Mouse (Mus musculus): ENCODE measurements around the gene Lrrc46. TPM values are rescaled to one million over a fixed set of nuclear protein-coding genes. Genes with fewer than 3 reads are reported as not detected.

The Lrrc46 gene
- total RNA-seq, 2 experiments from 2014 or later = 0.74 to 0.86 TPM

DNA sequence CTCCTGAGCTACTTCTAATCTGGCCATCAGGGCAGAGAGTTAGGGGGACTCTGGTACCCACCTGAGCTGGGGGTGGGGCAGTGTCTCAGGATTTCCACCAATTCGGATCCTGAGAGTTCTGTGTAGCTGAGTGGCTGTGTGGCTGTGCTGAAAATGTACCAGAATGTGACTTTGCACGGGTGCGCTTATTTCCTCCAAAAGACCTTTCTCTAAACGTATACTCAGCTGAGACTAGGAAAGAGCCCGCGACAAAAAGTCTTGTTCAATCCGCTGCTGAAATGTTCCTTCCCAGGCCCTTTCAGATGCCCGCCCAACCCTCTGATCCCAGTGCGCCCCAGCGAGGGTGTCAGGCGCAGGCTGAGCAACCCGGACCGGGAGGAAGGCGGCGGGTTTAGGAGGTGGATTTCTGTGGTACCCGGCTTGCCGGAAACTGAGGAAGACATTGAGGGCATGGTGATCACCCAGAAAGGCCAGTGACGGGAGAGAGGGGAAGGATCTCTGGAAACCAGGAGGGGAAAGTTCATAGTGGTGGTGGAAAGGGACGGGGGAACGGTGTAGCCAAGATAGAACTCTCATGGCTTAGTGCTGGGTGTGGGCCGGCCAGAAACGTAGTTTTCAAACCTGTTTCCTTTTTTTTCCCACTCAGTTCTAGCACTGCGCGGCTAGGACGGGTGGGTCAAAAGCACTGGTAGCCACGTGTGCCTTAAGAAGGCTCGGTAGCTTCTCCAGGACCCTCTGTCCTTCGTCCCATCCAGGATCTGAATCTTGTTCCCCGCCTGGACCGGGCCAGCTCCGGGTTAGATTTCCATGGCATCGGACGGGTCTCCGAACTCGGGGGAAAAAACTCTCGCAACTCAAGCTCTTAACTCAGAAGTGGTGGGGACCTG, 23.3 kb downstream of the Lrrc46 start:
- no peak for DNase-seq (ENCODE audit: low spot score in 2 of 2)

DNA sequence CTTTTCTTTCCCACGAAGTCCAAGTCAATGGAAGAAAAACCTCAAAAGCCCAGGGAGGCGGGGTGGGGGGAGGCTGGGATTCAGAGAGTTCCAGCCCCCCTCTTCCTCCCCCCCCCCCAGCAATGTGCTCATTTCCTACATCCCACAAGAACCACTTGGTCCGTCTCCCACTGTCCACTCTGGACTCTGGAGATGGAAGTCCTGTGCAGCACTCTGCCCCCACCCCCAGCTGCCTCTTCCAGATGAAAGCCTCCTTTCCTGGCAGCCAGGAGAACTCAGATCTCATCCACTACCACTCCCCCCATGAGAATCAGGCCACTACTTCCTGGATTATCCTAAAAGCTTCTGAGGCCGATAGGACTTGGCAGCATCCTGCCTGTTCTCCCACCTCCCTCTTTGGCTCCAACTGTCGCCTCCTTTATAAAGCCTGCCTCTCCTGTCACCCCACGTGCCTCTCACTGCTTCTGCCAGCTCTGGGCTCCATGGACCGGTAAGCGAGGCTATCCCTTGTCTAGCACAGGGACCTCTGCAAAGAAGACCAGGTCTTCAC, 28.0 kb downstream of the Lrrc46 start, which contains the start of gene Sp6:
TSS of gene Sp6 (plus strand) at position 274 of the 550 bp plus-strand sequence.
- no peak for DNase-seq (ENCODE audit: low spot score in 2 of 2)

DNA sequence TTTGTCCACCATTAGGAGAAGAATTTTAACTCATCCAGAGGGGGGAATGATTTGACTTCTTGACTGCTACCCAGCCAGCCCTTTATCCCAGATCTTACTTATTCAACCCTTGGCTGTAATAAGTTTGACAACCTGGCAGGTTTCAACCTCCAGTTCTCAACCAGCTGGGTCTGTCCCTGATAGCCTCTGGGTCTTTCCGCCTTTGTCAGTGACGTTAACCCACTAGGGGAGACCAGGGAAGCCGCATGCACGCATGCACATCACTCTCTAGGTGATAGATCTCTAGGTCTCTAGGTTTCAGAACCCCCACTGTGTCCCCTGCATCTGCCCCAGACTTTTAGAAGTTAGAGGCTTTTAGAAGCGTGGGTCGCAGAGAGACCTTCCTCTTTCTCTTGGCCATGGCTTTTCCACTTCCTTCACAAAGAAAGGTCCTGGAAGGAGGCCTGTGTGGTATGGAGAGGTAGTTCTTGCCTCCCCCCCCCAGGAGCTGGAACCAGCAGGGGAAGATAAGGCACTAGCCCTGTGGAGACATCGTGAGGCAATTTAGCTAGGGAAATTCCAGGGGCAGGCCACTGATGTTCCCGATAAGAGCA, 31.9 kb downstream of the Lrrc46 start:
- DNase-seq (ENCODE audit: low spot score in 2 of 2) = no peak

DNA sequence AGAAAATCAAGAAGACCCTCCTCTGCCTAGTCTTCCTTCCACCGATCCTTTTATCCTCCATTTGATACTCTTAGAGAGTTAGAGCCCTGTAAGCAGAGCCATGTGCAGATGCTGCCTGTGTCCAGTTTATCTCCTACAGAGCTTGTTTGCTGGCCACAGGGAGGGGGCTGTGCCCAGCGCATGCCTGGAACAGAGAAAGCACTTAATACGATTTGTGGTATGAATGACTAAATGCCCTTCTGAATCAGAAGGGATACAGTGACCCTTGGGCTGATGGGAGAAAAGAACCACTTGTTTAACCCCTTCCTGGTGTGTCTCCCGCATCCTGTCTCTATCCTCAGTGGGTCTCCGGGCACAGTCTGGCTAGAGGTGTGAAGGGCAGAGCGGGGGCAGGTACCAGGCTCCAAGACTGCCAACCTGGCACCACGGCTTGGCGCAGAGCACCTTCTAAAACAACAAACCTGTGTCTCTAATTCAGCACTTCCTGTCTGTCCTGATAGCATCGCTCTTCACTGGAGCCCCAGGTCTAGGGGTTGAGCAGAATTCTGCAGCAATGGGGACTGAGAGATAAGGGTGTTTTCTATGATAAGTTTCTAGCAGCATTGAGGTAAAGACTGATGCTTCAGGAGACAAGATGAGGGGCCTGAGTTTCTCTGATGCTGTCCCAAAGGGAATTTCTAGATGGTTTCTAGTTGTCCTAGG, 34.0 kb downstream of the Lrrc46 start:
- DNase-seq (ENCODE audit: low spot score in 2 of 2) = no peak

DNA sequence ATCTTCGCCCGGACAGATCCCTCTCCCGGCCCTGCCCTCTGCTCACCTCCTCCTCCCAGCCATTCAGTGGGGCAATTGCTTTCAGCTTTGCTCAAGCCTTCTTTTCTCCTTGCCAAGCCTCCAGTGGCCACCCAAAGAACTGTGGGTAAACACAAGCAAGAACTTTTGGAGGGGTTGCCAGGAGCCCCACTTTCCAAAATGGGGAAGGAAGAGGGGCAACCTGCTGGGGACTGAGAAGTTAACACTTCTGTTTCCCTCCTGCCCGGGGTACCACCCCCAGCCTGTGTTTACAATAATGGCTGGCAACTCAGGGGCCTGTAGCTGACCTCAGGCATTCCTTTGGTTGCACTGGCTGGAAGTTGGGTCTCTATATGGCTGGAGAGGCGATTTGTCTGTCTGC, 38.0 kb downstream of the Lrrc46 start:
- DNase-seq (ENCODE audit: low spot score in 2 of 2) = no peak

DNA sequence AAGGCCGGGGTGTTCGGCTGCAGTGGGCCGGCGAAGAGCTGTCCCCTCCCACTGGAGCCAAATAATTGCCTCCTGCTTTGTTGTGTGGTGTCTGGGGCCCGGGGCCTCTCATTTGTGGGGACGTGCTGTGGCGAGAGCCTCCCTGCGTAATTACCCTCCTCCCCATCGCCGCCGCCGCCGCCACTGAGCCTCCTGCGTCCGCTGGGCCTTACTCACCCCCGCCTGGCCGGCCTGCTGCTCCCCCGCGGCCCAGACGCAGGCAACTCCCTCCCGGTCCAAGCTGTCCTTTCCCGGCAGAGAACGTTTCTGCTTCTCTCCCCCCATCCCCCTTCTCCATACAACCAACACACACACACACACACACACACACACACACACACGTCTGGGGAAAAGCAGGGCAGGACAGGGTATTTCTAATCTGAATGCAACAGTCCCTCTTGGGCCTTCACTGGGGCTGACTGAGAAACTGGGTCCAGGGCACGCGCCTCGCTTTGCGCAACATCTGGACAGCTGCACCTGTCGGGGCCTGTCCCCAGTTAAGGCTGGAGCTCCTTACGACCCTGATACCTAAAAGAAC, 43.7 kb downstream of the Lrrc46 start:
- no peak for DNase-seq (ENCODE audit: low spot score in 2 of 2)

DNA sequence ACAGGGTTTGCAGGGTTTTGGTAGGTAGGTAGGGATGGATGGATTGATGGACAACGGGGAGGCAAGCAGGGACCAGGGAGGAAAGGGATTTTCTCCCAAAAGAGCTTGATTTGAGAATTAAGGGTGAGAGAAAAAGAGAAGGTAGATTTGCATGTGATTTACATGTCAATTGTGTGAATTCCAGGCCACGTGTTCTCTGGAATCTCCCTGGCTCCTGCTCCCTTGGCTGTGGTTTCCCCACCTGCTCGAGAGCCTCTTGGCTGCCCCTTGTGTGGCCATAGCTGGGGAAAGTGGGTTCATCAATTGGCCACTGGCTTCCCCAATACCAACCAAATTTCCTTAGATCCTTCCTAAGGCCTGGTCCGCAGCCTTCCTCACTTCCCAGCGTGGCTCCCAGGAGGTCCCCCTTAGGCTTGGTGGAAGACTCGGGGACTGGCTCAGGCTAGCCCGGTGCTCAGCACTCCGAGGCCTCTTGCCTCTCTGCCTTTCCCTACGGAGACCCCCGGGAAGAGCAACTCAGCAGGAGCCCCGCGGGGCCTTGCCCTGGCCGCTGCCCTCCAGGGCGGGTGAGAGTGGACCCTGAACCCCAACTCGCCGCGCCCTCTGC, 44.3 kb downstream of the Lrrc46 start:
- no peak for DNase-seq (ENCODE audit: low spot score in 2 of 2)

DNA sequence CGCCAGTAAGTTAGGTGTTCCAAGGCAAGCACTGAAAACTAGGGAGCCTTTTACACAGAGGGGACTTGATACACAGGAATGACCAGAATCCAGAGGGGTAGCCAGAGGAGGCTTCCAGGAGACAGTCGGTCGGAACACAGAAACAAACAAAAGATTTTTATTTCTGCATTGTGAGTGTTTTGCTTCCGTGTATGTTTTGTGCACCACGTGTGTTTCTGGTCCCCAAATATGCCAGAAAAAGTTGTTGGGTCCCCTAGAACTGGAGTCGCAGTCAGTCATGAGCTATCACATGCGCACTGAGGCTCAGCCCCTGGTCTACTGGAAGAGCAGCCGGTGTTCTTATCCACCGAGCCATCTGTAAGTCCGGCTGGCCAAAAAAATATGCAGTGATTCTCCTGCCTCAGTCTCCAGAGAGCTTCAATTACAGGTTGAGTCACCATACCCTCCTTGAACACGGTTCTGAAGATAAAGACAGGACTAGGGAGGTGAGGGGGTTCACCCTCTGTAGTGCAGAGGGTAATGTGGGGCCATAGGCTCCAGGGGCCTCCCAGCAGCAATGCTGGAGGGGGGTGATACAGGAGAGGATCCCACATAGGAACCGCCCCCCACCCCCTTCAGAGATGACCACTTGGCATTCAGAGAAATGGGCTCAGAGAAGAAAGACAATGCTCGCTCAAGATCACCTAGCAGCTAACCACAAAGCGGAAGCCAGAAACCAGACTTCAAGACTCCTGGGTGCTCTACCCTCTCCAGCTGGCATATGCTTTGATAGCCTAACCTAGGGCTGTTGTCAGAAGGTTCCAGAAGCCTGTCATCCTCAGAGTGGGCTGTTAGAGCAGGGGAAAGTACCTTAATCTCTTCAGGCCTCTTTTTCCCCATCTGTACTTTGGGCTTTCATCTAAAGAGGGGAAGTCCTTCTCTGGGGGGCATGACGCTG, 45.1 kb downstream of the Lrrc46 start:
- no peak for DNase-seq (ENCODE audit: low spot score in 2 of 2)

DNA sequence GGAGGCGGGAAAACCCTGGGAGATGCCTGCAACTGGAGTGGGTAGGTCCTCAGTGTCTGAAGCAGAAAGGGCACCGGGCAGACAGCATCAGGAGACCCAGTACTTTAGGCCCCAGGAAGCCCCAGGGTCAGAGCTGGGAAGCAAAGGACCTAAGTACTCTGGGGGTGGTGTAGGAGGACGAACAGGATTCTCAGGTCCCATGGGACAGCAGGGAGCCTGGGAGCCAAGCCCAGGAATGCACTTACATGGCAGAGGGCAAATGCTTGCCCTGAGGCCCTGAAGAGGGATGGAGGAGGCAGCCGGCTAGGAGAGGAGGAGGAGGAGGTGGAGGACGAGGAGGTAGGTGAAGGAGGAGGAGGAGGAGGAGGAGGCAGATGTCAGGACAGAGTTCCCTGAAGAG, 46.2 kb downstream of the Lrrc46 start:
- DNase-seq (ENCODE audit: low spot score in 2 of 2) = no peak

DNA sequence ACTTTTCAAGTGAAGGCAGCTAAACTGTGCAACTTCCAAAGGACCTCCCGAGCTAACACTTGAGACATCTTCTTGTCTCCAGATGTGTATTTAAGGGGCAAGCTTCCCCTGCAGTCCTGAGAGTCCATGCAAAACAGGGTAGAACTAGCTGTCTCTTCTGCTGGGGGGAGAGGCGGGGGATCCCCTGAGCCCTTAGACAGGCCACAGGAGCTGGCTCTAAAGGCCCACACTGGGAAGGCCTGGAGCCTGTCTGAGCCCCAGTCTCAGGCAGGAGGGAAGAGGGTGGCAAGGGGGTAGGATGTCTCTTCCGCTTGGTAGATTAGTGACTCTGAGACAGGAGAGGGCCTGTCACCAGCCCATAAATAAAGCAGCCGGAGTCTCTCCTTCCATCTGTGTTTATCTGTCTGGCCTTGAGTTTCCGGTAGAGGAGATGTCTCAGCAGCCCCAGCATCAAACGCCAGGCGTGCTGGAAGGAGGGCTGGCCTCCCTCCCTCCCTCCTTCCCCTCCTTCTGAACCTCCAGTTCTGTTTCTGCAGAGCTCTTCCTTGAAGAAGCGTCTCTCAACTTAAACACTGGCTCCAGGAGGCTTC, 48.4 kb downstream of the Lrrc46 start:
- DNase-seq (ENCODE audit: low spot score in 2 of 2) = no peak

DNA sequence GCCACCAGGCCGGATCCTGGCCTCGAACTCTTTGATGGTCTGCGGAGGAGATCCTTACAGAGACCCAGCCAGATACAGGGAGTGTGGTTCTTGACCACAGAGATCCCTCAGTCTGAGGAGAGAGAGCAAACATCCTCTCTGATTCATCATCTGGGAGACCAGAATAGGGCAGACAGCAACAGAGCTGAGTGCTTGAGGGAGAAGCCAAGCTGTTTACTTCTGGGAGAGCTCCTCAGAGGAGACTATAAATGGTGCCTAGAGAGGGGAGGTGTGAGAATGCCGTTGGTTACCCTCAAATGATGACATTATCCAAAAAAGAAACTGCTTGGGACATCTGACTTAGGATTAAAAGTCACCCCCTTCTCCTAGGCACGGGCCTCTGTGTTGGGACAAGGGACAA, 49.7 kb downstream of the Lrrc46 start:
- DNase-seq (ENCODE audit: low spot score in 2 of 2) = no peak

DNA sequence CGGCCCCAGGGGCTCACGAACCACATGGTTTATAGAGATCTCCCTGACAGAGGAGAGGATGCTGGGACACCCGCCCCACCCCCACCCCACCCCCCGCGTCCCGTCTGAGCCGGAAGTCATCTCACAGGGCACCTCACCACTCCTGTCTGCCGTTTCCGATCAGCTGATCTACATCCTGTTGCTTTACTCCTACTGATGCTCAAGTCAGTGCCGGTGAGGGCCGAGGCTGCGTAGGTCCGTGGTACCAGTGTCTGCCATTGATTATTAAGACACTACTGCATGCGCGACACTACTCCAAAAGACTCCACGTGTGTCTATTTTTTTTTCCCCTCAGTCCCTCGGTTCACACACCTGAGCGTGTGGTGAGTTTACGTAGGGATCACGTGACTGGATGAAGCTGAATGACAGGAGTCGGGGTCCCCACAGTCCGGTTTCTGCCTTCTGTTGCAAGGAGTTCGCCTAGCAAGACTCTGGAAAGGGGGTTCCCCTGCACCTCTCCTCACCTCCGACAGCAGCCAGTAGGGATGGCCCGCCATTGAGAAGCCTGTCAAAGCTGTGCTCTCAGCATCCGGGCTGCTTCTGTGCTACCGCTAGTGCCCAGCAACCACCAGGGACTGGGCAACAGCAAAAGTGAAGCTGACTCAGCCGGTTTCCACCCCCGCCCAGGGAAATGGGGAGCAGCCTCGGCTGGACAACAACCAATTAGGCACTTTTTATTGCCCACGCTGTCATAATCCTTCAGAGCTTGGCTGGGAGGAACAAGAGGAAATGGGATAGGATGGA, 53.1 kb downstream of the Lrrc46 start:
- no peak for DNase-seq (ENCODE audit: low spot score in 2 of 2)

DNA sequence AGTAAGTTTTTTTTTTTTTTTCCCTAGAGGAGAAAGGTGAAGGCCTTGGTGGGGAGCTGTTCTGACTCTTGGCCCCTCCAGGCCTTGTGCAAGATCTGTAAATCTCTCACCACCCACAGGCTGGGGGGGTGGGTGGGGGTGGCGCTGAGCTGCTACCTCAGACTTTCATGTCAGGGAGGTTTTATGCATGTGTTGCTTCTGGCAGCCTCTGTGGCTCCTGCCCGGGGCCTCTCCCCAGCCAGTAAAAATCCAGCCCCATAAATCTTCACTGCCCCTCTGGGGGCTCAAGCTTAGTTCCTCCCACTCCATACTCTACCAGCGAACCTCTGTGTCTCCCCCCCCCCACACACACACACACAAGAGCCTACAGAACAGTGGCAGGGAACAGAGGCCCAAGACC, 54.7 kb downstream of the Lrrc46 start:
- DNase-seq (ENCODE audit: low spot score in 2 of 2) = no peak

DNA sequence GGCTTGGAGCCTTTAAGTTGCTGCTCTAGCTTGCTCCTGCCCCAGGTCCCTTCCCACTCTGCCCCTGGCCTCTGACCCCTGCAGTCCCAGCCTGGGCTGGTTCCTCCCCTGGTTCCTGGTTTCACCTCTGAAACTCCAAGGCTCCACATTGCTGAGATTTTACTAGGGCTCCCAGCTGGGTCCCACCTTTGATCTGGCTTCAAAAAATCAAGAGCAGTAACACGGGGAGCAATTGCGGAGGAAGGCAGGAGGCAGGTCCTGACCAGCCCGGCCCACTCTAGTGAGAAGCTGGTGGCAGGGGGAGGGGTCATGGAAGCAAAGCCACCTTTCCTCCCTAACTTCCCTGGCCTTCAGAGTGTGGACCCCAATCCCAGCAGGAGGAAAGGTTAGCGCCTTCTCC, 56.3 kb downstream of the Lrrc46 start:
- no peak for DNase-seq (ENCODE audit: low spot score in 2 of 2)
